Mouse (Mus musculus) neural tube, embryonic 15.5 days (tissue): Measurements from ENCODE around the gene Ppa1. TPM values are rescaled to one million over a fixed set of nuclear protein-coding genes. Genes with fewer than 3 reads are reported as not detected.

Source experiments
- ATAC-seq: fragments of 200-750 bp; cut with Nextera tagmentation; 2 replicates; pipeline ENCODE4 v1.8.0; 2017; ENCODE audit warnings: mild to moderate bottlenecking, moderate TSS enrichment, moderate library complexity; ENCODE audit not compliant: low FRiP score
- H3K27ac ChIP-seq: fragments of 300-500 bp; sonication (generic); replicated peaks from 2 replicates; pipeline ENCODE4 v1.5.1; 2015; ENCODE audit warnings: mild to moderate bottlenecking, inconsistent platforms
- H3K27me3 ChIP-seq: fragments of 300-500 bp; sonication (generic); replicated peaks from 2 replicates; pipeline ENCODE4 v1.6.1; 2015; ENCODE audit warnings: inconsistent platforms
- H3K36me3 ChIP-seq: fragments of 300-500 bp; sonication (generic); 2 replicates; pipeline ENCODE4 v1.6.1; 2015; ENCODE audit warnings: inconsistent platforms
- H3K4me1 ChIP-seq: fragments of 300-500 bp; sonication (generic); 2 replicates; pipeline ENCODE4 v1.6.1; 2015; ENCODE audit warnings: inconsistent platforms
- H3K4me2 ChIP-seq: fragments of 300-500 bp; sonication (generic); 2 replicates; pipeline ENCODE4 v1.6.1; 2015; ENCODE audit warnings: inconsistent platforms, mild to moderate bottlenecking, moderate library complexity
- H3K4me3 ChIP-seq: fragments of 300-500 bp; sonication (generic); replicated peaks from 2 replicates; pipeline ENCODE4 v1.5.1; 2015; ENCODE audit warnings: mild to moderate bottlenecking, inconsistent platforms
- H3K9ac ChIP-seq: fragments of 300-500 bp; sonication (generic); replicated peaks from 2 replicates; pipeline ENCODE4 v1.6.1; 2015; ENCODE audit warnings: mild to moderate bottlenecking, inconsistent platforms
- H3K9me3 ChIP-seq: fragments of 300-500 bp; sonication (generic); replicated peaks from 2 replicates; pipeline ENCODE4 v1.6.1; 2016; ENCODE audit warnings: inconsistent platforms
- WGBS: fragments of 180-500 bp; shearing (Covaris S2); methylation state at CpG from one replicate; pipeline ENCODE4 v1.1.7; 2015; ENCODE audit warnings: mixed read lengths; 5-methylcytosine and 5-hydroxymethylcytosine counted together
- polyA plus RNA-seq: library from polyadenylated mRNA; unstranded; fragments of >200 nt; fragmentation: Nextera tagmentation; extraction: Ambion mirVana; gene quantifications from 2 replicates; pipeline ENCODE4 v1.2.1, GENCODE M21; 2015

Gene Ppa1
- polyA plus RNA-seq, 1 experiment from 2014 or later = 200 TPM

DNA sequence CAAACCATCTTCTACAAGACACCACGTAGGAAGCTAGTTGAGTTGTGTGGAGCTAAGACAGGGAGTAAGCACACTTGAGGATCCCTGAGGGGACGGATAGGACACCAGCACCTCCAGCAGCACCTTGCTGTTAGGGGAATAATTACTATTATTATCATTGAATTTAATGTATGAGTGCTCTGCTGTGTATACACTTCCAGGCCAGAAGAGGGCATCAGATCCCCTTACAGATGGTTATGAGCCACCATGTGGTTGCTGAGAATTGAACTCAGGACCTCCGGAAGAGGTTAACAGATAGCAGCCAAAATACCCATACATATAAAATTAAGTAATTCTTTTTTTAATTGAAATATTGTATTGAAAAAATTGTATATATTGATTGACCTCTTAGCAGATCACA is 22.4 kb downstream of the Ppa1 start:
- WGBS = 94% methylated on average over 3 of the region's 3 CpGs
- no peaks in the 10 kb centered on the region for H3K9me3 ChIP-seq
- H3K36me3 ChIP-seq = peaks cover 78% of the 10 kb centered on the region

DNA sequence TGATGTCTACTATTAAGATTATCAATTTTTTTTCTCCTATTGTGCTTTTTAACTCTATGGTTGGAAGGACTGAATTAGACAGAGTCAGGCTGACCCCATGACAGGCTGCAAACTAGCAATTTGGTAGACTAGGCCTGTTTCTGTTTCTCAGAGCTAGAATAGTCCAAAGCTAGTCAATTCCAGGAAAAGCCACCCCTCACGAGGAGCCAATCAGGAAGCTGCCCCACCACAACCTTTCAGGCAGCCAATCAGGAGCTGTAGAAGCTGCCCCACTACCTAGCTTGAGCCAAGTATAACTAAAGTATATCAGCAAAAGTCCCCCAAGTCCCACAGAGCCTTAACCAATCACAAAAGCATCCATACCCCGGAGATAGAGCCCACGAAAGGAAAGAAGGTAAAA is 27.6 kb downstream of the Ppa1 start:
- no peak overlapping the region for H3K4me3 ChIP-seq
- no peak overlapping the region for H3K27ac ChIP-seq
- no peaks in the 10 kb centered on the region for H3K9me3 ChIP-seq
- no peak overlapping the region for H3K4me2 ChIP-seq
- ATAC-seq = no peak
- H3K36me3 ChIP-seq = peaks cover 47% of the 10 kb centered on the region
- no peaks in the 10 kb centered on the region for H3K27me3 ChIP-seq
- H3K9ac ChIP-seq = no peak overlapping the region
- peaks cover 9% of the 10 kb centered on the region for H3K4me1 ChIP-seq
- 85% methylated on average over 3 of the region's 3 CpGs for WGBS

More for the DNA sequence above, 22.4 kb downstream of the Ppa1 start:
- no peak overlapping the region for H3K9ac ChIP-seq
- no peak overlapping the region for H3K4me3 ChIP-seq
- no peaks in the 10 kb centered on the region for H3K27me3 ChIP-seq
- H3K4me1 ChIP-seq = no peaks in the 10 kb centered on the region
- no peak overlapping the region for H3K4me2 ChIP-seq
- ATAC-seq = no peak
- no peak overlapping the region for H3K27ac ChIP-seq

DNA sequence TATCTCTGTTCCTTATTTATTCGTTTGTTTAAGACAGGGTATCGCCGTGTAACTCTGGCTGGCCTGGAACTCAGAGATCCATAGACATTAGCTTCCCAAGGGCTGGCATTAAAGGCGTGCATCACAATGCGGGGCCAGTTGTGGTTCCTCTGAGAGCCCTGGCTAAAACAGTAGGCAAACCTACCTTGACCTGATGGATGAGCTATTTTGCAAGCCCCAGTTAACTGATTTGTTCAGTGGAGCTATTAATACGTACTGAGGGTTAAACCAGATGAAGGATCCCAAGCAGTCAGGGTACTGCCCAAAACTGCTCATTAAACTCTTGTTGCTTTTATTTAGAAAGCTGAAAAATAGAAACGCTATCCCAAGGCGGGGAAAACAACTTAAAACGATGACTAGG is 31.2 kb downstream of the Ppa1 start:
- peak; percentile 6; the same call in 1 of the 2 replicates for ATAC-seq
- Histone ChIP-seq H3K9ac (peak overlapping the region; percentile 68), H3K4me2 (peak overlapping the region; percentile 73), H3K27me3 (no peaks in the 10 kb centered on the region), H3K36me3 (peaks cover 14% of the 10 kb centered on the region), H3K27ac (peak overlapping the region; percentile 90), H3K4me1 (peaks cover 29% of the 10 kb centered on the region), H3K9me3 (no peaks in the 10 kb centered on the region), H3K4me3 (peak overlapping the region; percentile 66)
- 35% methylated on average over 9 of the region's 9 CpGs for WGBS

DNA sequence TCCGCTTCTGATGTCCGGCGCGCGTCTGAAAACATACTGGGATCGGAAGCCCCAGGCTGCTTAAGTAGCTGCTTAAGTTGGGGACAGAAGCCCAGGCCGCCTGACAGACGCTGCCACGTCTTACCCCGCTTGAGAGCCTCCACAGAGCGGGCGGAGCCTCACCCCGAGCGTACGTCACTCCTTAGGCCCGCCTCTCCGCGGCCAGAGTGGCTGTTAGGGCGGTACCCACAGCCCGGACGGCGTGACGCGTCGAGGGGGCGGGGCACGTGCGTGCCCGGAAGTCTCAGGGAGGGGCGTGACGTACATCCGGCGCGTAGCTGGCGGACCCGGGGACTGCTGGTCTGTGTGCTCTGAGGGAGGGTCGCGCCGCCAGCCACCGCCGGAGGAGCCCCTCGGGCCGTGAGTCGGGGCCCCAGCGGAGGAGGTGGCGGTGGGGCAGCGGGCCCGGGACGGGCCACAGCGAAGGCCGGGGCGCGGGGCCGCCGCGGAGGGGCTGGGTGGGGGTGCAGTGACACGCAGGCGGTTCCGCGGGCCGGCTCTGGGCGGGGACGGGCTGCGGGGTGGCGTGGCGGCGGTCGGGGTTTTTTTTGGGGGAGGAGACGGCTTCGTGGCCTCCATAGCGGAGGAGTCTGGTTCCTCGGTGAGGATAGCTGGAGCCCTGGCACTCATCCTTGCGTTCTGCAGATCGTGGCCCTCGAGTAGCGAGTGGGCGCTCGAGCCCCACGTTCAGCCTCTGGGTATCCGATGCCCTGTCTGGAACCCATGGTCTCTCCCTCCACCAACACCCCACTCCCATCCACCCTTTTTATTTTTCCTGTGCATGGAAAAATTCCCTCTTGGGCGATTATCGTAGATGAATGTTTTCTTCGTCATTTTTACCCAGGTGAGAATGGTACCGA is 31.9 kb downstream of the Ppa1 start, which contains the start of gene Sar1a:
Gene Sar1a, plus strand, starts transcription at position 285 of the 899 bp plus-strand sequence.
- Histone ChIP-seq H3K27ac (peak within 1 kb of the TSS; percentile 90), H3K4me2 (peak within 1 kb of the TSS; percentile 73), H3K27me3 (no peaks in the 10 kb centered on the region), H3K36me3 (peaks cover 13% of the 10 kb centered on the region), H3K4me1 (peaks cover 29% of the 10 kb centered on the region), H3K9ac (peak within 1 kb of the TSS; percentile 79), H3K4me3 (peak within 1 kb of the TSS; percentile 66), H3K9me3 (no peaks in the 10 kb centered on the region)
- peak; percentile 100 for ATAC-seq
- WGBS = under 1% methylated on average over 84 of the region's 84 CpGs

DNA sequence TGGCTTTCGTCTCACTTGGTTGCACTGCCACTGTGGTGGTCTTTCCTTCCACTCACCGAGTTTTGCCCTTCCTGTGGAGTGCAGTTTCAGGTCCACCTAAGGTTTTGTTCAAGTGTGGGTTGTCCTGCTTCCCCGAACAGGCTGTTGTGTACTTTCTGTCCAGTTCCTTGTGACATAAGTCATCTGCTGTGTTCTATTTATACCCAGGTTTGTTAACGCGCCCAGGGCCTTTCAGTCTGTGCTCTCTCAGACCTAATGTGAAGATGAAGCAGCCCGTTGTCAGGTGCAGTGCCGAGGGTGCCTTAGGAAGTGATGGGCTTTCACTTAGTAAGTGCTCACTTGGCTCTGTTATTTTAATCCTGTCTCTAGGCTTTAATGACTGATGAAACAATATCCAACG is 41.1 kb downstream of the Ppa1 start:
- H3K27ac ChIP-seq = no peak overlapping the region
- WGBS = 93% methylated on average over 8 of the region's 8 CpGs

GRCm38 (mm10) chr10:61693563-61693962 is 45.2 kb downstream of the Ppa1 start:
- Histone ChIP-seq H3K27ac (no peak overlapping the region), H3K4me2 (no peak overlapping the region), H3K4me1 (peaks cover 24% of the 10 kb centered on the region), H3K9me3 (no peaks in the 10 kb centered on the region), H3K36me3 (peaks cover 44% of the 10 kb centered on the region), H3K4me3 (no peak overlapping the region), H3K27me3 (no peaks in the 10 kb centered on the region), H3K9ac (no peak overlapping the region)
- ATAC-seq = no peak
- 74% methylated on average over 4 of the region's 4 CpGs for WGBS

More for the DNA sequence above, 41.1 kb downstream of the Ppa1 start:
- no peak overlapping the region for H3K4me2 ChIP-seq
- no peak overlapping the region for H3K9ac ChIP-seq
- H3K4me3 ChIP-seq = no peak overlapping the region
- no peaks in the 10 kb centered on the region for H3K4me1 ChIP-seq
- H3K9me3 ChIP-seq = no peaks in the 10 kb centered on the region
- H3K36me3 ChIP-seq = peaks cover 75% of the 10 kb centered on the region
- no peak for ATAC-seq
- no peaks in the 10 kb centered on the region for H3K27me3 ChIP-seq

- peak within 1 kb of the TSS; percentile 76 for H3K9ac ChIP-seq
- H3K4me2 ChIP-seq = peak within 1 kb of the TSS; percentile 100
- peak within 1 kb of the TSS; percentile 96 for H3K4me3 ChIP-seq
- peaks cover 35% of the 10 kb centered on the region for H3K4me1 ChIP-seq
- peak within 1 kb of the TSS; percentile 80 for H3K27ac ChIP-seq
- peaks cover 37% of the 10 kb centered on the region for H3K36me3 ChIP-seq
- H3K27me3 ChIP-seq = no peaks in the 10 kb centered on the region
- peak; percentile 96 for ATAC-seq
- no peaks in the 10 kb centered on the region for H3K9me3 ChIP-seq
- WGBS = under 1% methylated on average over 42 of the region's 42 CpGs
Measured at GRCm38 (mm10) chr10:61694870-61695670, 46.7 kb downstream of the Ppa1 start, which contains the start of gene Tysnd1. Gene Tysnd1, plus strand, starts transcription at chr10:61695514.

- Histone ChIP-seq H3K4me3 (peak overlapping the region; percentile 96), H3K9ac (peak overlapping the region; percentile 76), H3K27ac (peak overlapping the region; percentile 80), H3K9me3 (no peaks in the 10 kb centered on the region), H3K27me3 (no peaks in the 10 kb centered on the region), H3K4me2 (peak overlapping the region; percentile 100), H3K36me3 (peaks cover 29% of the 10 kb centered on the region), H3K4me1 (peaks cover 35% of the 10 kb centered on the region)
- ATAC-seq = peak; percentile 51
- WGBS = under 1% methylated on average over 72 of the region's 111 CpGs
Measured at GRCm38 (mm10) chr10:61695703-61696559, 47.6 kb downstream of the Ppa1 start.

- Histone ChIP-seq H3K4me2 (peak overlapping the region; percentile 100), H3K27me3 (no peaks in the 10 kb centered on the region), H3K4me3 (peak overlapping the region; percentile 96), H3K27ac (no peak overlapping the region), H3K36me3 (peaks cover 23% of the 10 kb centered on the region), H3K9ac (peak overlapping the region; percentile 76), H3K9me3 (no peaks in the 10 kb centered on the region), H3K4me1 (peaks cover 35% of the 10 kb centered on the region)
- 14% methylated on average over 19 of the region's 19 CpGs for WGBS
- no peak for ATAC-seq
Measured at GRCm38 (mm10) chr10:61696560-61696823, 48.1 kb downstream of the Ppa1 start.

GRCm38 (mm10) chr10:61697028-61697427 is 48.7 kb downstream of the Ppa1 start:
- Histone ChIP-seq H3K9me3 (no peaks in the 10 kb centered on the region), H3K27me3 (no peaks in the 10 kb centered on the region), H3K4me2 (peak overlapping the region; percentile 100), H3K36me3 (peaks cover 24% of the 10 kb centered on the region), H3K4me1 (peaks cover 35% of the 10 kb centered on the region), H3K9ac (peak overlapping the region; percentile 76; the same call in 1 of the 2 replicates), H3K4me3 (peak overlapping the region; percentile 96), H3K27ac (no peak overlapping the region)
- 98% methylated on average over 2 of the region's 2 CpGs for WGBS
- ATAC-seq = no peak

- no peak for ATAC-seq
Measured at GRCm38 (mm10) chr10:61704663-61705062, 56.3 kb downstream of the Ppa1 start.

More at GRCm38 (mm10) chr10:61704663-61705062, 56.3 kb downstream of the Ppa1 start:
- Histone ChIP-seq H3K9ac (no peak overlapping the region), H3K27me3 (no peaks in the 10 kb centered on the region), H3K27ac (no peak overlapping the region), H3K4me1 (no peaks in the 10 kb centered on the region), H3K9me3 (no peaks in the 10 kb centered on the region), H3K4me2 (no peak overlapping the region), H3K36me3 (peaks cover 30% of the 10 kb centered on the region), H3K4me3 (no peak overlapping the region)
- 86% methylated on average over 4 of the region's 4 CpGs for WGBS
